Mouse (Mus musculus) liver, adult 2 months (tissue): Measurements from ENCODE around the gene Gm4924. TPM values are rescaled to one million over a fixed set of nuclear protein-coding genes. Genes with fewer than 3 reads are reported as not detected.

ENCODE experiments used
- DNase-seq: peaks from one replicate; pipeline ENCODE4 v3.0.0-alpha.2; 2011; ENCODE audit warnings: low read depth, low spot score; ENCODE audit errors: extremely low read depth
- H3K27ac ChIP-seq: fragments of 200-500 bp; replicated peaks from 2 replicates; pipeline ENCODE4 v1.5.1; 2012; ENCODE audit warnings: low read depth, mild to moderate bottlenecking, control low read depth, inconsistent platforms, low read length; ENCODE audit not compliant: insufficient read depth
- H3K27me3 ChIP-seq: fragments of 200-500 bp; 2 replicates; pipeline ENCODE4 v1.6.1; 2012; ENCODE audit warnings: mild to moderate bottlenecking, moderate library complexity, low read length, inconsistent platforms; ENCODE audit not compliant: control insufficient read depth, insufficient read depth
- H3K36me3 ChIP-seq: fragments of 200-500 bp; 2 replicates; pipeline ENCODE4 v1.6.1; 2012; ENCODE audit warnings: low read length, inconsistent platforms; ENCODE audit not compliant: control insufficient read depth, insufficient read depth
- H3K4me1 ChIP-seq: fragments of 200-500 bp; 2 replicates; pipeline ENCODE4 v1.6.1; 2011; ENCODE audit warnings: low read length; ENCODE audit not compliant: control insufficient read depth, insufficient read depth
- H3K4me3 ChIP-seq: fragments of 200-500 bp; 2 replicates; pipeline ENCODE4 v1.5.1; 2011; ENCODE audit warnings: low read depth, mild to moderate bottlenecking, control low read depth, low read length, moderate library complexity; ENCODE audit not compliant: insufficient read depth
- H3K79me2 ChIP-seq: fragments of 200-500 bp; 2 replicates; pipeline ENCODE4 v1.6.1; 2012; ENCODE audit warnings: inconsistent platforms, mild to moderate bottlenecking, low read length, moderate library complexity; ENCODE audit not compliant: control insufficient read depth, insufficient read depth
- H3K9ac ChIP-seq: fragments of 200-500 bp; 2 replicates; pipeline ENCODE4 v1.6.1; 2012; ENCODE audit warnings: low read depth, mild to moderate bottlenecking, control low read depth, inconsistent platforms, low read length
- CTCF ChIP-seq: fragments of 200-500 bp; IDR thresholded peaks from 2 replicates; pipeline ENCODE4 v1.5.1; 2011; ENCODE audit warnings: low read depth, low read length, control low read depth
- POLR2A ChIP-seq: fragments of 200-500 bp; IDR thresholded peaks from 2 replicates; pipeline ENCODE4 v1.6.1; 2011; ENCODE audit warnings: low read length, control low read depth; ENCODE audit not compliant: insufficient read depth; ENCODE audit errors: extremely low read depth
- WGBS: fragments of 180-500 bp; shearing (Covaris S2); methylation state at CpG from one replicate; pipeline ENCODE4 v1.1.7; 2018; 5-methylcytosine and 5-hydroxymethylcytosine counted together
- polyA plus RNA-seq: library from polyadenylated mRNA; depleted of rRNA; stranded (reverse); fragments of >200 nt; gene quantifications from 2 replicates; pipeline ENCODE4 v1.2.3, GENCODE M21; 2012; rRNA removed
- total RNA-seq: library from RNA; depleted of rRNA; stranded (reverse); fragments of >200 nt; gene quantifications from 2 replicates; pipeline ENCODE4 v1.2.3, GENCODE M21; 2014; rRNA removed

Gene Gm4924
- total and polyA plus RNA-seq, 2 experiments: 0.02 to 1.9 TPM

DNA sequence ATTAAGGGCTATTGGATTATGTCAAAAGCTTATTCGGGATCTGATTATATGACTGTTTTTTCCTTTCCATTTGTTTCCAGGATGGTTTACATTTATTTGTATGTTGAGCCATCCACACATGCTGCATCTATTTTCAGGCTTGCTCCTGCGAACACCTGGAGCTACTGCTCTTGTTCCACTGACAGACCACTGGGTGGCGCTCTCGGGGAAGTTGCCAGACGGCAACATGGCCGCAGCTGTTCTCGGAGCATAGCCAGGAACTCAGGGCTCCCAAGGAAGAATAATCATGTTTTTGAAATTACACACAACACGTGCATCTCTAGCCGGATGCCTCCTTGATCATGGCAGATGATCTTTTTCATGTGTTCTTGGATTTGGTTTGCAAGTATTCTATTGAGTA, 7.9 kb downstream of the Gm4924 start:
- H3K9ac ChIP-seq: no peak overlapping the region
- H3K27ac ChIP-seq: no peak overlapping the region
- no peak overlapping the region for H3K4me3 ChIP-seq
- H3K79me2 ChIP-seq: peaks cover 2% of the 10 kb centered on the region; the same call in 1 of the 2 replicates
- TF ChIP-seq CTCF: no peak
- TF ChIP-seq POLR2A: no peak
- no peaks in the 10 kb centered on the region for H3K4me1 ChIP-seq
- H3K36me3 ChIP-seq: peaks cover 2% of the 10 kb centered on the region; the same call in 1 of the 2 replicates
- DNase-seq: no peak
- 91% methylated on average over 9 of the region's 9 CpGs for WGBS
- no peaks in the 10 kb centered on the region for H3K27me3 ChIP-seq

DNA sequence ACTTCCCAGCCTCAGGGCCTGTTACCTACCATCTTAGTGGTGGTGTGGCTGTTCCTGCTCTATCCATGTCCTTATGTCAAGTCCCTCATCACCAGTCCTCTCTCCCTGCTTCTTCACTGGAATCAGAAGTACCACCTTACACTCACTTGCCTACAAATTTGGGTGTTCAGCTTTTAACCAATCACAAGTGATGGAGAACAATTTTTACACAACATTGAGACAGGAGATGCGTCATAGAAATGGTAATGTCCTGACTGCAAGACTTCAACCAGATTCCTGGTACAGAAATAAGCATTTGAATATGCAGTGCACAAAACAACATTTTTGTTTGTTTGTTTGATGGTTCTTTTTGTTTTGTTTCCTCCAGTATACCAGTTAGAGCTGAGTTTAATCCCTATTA, 28.9 kb downstream of the Gm4924 start:
- Histone ChIP-seq H3K4me3 (no peak overlapping the region), H3K27ac (no peak overlapping the region), H3K4me1 (no peaks in the 10 kb centered on the region), H3K79me2 (no peaks in the 10 kb centered on the region), H3K9ac (no peak overlapping the region), H3K36me3 (no peaks in the 10 kb centered on the region), H3K27me3 (no peaks in the 10 kb centered on the region)
- 91% methylated on average over 1 of the region's 1 CpGs for WGBS
- DNase-seq: no peak
- TF ChIP-seq POLR2A (no peak), CTCF (no peak)

DNA sequence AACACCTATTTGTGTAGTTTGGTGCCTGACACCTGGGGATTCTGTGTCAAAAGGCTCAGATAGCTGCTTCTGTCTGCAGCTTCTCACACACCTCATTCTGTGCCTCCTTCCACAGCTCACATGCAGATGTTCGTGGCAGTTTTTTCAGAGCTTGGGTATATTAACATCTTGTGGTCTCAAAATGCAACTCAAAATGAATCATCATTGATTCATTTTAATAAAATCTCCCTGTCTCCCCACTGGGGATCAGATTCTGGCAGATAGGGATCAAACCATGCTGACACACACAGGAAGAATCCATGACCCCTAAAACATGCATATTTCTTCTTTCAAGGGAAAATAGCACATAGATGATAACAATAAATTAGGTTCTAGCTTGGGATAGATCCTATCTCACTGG, 55.5 kb downstream of the Gm4924 start:
- 86% methylated on average over 1 of the region's 1 CpGs for WGBS

DNA sequence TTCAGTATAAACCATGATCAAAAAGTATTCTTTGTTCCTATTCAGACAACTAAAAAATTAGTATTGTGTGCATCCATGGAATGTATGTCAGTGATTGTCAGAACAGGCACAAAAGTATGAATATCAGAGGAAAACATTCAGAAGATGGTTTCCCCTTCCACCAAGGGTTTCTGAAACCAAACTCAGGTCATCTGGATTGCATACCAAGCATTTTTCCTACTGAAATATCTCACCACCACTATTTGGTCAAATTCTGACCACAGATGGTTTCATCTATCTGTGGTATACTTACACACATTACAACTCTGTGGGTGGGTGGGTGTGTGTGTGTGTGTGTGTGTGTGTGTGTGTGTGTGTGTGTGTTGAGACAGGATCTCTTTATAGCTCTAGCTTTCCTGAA, 69.6 kb downstream of the Gm4924 start:
- H3K4me3 ChIP-seq: no peak overlapping the region
- no peak overlapping the region for H3K27ac ChIP-seq
- H3K4me1 ChIP-seq: no peaks in the 10 kb centered on the region
- H3K36me3 ChIP-seq: no peaks in the 10 kb centered on the region
- no peaks in the 10 kb centered on the region for H3K79me2 ChIP-seq
- no peak overlapping the region for H3K9ac ChIP-seq
- TF ChIP-seq POLR2A: no peak
- no peak for TF ChIP-seq CTCF
- DNase-seq: no peak
- no peaks in the 10 kb centered on the region for H3K27me3 ChIP-seq

More for the DNA sequence above, 55.5 kb downstream of the Gm4924 start:
- Histone ChIP-seq H3K4me1 (no peaks in the 10 kb centered on the region), H3K9ac (no peak overlapping the region), H3K36me3 (no peaks in the 10 kb centered on the region; the same call in 1 of the 2 replicates), H3K4me3 (no peak overlapping the region), H3K79me2 (no peaks in the 10 kb centered on the region), H3K27ac (no peak overlapping the region), H3K27me3 (no peaks in the 10 kb centered on the region)
- TF ChIP-seq POLR2A (no peak), CTCF (no peak)
- no peak for DNase-seq

Other genes starting within 250 kb of the Gm4924 start
- gene AU041133, start 226.2 kb upstream of the Gm4924 start, total RNA-seq: 2.6 and 3.4 TPM in 2 replicates
- 0.22 and 0.37 TPM in 2 replicates for gene AU041133, start 226.2 kb upstream of the Gm4924 start, polyA plus RNA-seq
- gene Zfp938, start 113.0 kb upstream of the Gm4924 start, total RNA-seq: 4.1 and 7.1 TPM in 2 replicates
- 0.59 and 0.76 TPM in 2 replicates for gene Zfp938, start 113.0 kb upstream of the Gm4924 start, polyA plus RNA-seq
- gene 4932415D10Rik, start 37.7 kb upstream of the Gm4924 start, total RNA-seq: not detected in 2 replicates
- gene 4932415D10Rik, start 37.7 kb upstream of the Gm4924 start, polyA plus RNA-seq: not detected in 2 replicates
- not detected in 2 replicates for gene Gm1553, start 138.4 kb downstream of the Gm4924 start, total RNA-seq
- not detected in 2 replicates for gene Gm1553, start 138.4 kb downstream of the Gm4924 start, polyA plus RNA-seq